Mouse (Mus musculus): ENCODE measurements around the gene Pfkm. TPM values are rescaled to one million over a fixed set of nuclear protein-coding genes. Genes with fewer than 3 reads are reported as not detected.

Pfkm gene
- 93.8 and 101 TPM in 2 replicates for polyA plus RNA-seq (2015; fragmentation: Nextera tagmentation; extraction: Ambion mirVana)

GRCm38 (mm10) chr15:98092372-98093120 is at the start of gene Pfkm:
Pfkm (plus strand) TSS chr15:98092589.

GRCm38 (mm10) chr15:98093121-98094011 is 977 bp downstream of the Pfkm start, which contains the start of gene Senp1:
Senp1 (minus strand) TSS chr15:98093744.

GRCm38 (mm10) chr15:98165525-98165924 is 73.1 kb downstream of the Pfkm start, which contains the start of gene Asb8:
Asb8 (minus strand) TSS chr15:98165625.

GRCm38 (mm10) chr15:98166963-98167644 is 74.7 kb downstream of the Pfkm start, which contains the start of gene Ccdc184:
Ccdc184 (plus strand) TSS chr15:98167158.

Other genes starting within 250 kb of the Pfkm start
- 20.1 and 27.2 TPM in 2 replicates for gene Hdac7, start 248.1 kb upstream of the Pfkm start, polyA plus RNA-seq (2015; fragmentation: Nextera tagmentation; extraction: Ambion mirVana)
- gene Vdr, start 182.0 kb upstream of the Pfkm start, polyA plus RNA-seq (2015; fragmentation: Nextera tagmentation; extraction: Ambion mirVana) = 0.17 and 0.22 TPM in 2 replicates
- 36.3 and 44.7 TPM in 2 replicates for gene Tmem106c, start 128.4 kb upstream of the Pfkm start, polyA plus RNA-seq (2015; fragmentation: Nextera tagmentation; extraction: Ambion mirVana)
- 2.6 and 4.1 TPM in 2 replicates for gene Col2a1, start 87.9 kb upstream of the Pfkm start, polyA plus RNA-seq (2015; fragmentation: Nextera tagmentation; extraction: Ambion mirVana)
- gene Senp1, start 1.2 kb downstream of the Pfkm start, polyA plus RNA-seq (2015; fragmentation: Nextera tagmentation; extraction: Ambion mirVana) = 12.5 and 13.7 TPM in 2 replicates
- gene Asb8, start 73.0 kb downstream of the Pfkm start, polyA plus RNA-seq (2015; fragmentation: Nextera tagmentation; extraction: Ambion mirVana) = 58.5 and 60.2 TPM in 2 replicates
- 106 and 120 TPM in 2 replicates for gene Ccdc184, start 74.6 kb downstream of the Pfkm start, polyA plus RNA-seq (2015; fragmentation: Nextera tagmentation; extraction: Ambion mirVana)
- 0.36 TPM in 1 of 2 replicates, not detected in the other for gene Olfr288, start 103.0 kb downstream of the Pfkm start, polyA plus RNA-seq (2015; fragmentation: Nextera tagmentation; extraction: Ambion mirVana)
- gene Gm44579, start 128.4 kb downstream of the Pfkm start, polyA plus RNA-seq (2015; fragmentation: Nextera tagmentation; extraction: Ambion mirVana) = 0.45 TPM in 1 of 2 replicates, not detected in the other
- gene Olfr287, start 128.5 kb downstream of the Pfkm start, polyA plus RNA-seq (2015; fragmentation: Nextera tagmentation; extraction: Ambion mirVana) = 6.5 TPM in 2 replicates
- not detected in 2 replicates for gene Olfr286, start 141.9 kb downstream of the Pfkm start, polyA plus RNA-seq (2015; fragmentation: Nextera tagmentation; extraction: Ambion mirVana)
- not detected in 2 replicates for gene H1fnt, start 164.7 kb downstream of the Pfkm start, polyA plus RNA-seq (2015; fragmentation: Nextera tagmentation; extraction: Ambion mirVana)
- 8.0 and 9.8 TPM in 2 replicates for gene Zfp641, start 203.6 kb downstream of the Pfkm start, polyA plus RNA-seq (2015; fragmentation: Nextera tagmentation; extraction: Ambion mirVana)
- not detected in 2 replicates for gene Olfr285, start 224.8 kb downstream of the Pfkm start, polyA plus RNA-seq (2015; fragmentation: Nextera tagmentation; extraction: Ambion mirVana)
- not detected in 2 replicates for gene Olfr284, start 248.4 kb downstream of the Pfkm start, polyA plus RNA-seq (2015; fragmentation: Nextera tagmentation; extraction: Ambion mirVana)

All from neural tube, postnatal 0 days (tissue).